Comparison of ENCODE assay signal across 8 mouse cellular contexts in the genomic region with DNA sequence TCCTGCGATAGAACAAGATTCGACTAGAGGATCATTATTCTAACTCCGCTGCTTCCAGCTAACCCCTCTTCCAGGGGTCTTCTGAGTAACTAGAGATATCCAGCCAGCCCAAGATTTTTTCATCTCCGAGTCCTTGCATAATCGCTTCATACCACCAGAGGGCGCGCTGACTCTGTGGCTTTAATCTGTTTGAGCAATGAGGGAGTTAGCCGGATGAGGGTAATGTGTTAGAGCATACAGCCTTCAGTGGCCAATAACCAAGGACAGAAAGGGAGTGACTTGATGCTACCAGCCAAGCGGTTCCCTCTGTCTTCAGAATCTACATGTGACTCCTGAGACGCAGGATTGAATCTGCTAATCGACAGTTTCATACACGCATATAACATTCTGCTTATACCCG. TPM values are rescaled to one million over a fixed set of nuclear protein-coding genes. Genes with fewer than 3 reads are reported as not detected.
DNase-seq lines count a peak whose midpoint lies in the region; ATAC-seq lines count a peak whose summit lies in the region.

No protein-coding gene starts in this region.

- 14% methylated on average over 13 of the region's 13 CpGs for WGBS in forebrain, embryonic 15.5 days
- 20% methylated on average over 13 of the region's 13 CpGs for WGBS in hindbrain, embryonic 11.5 days

- no peak overlapping the region for H3K27ac ChIP-seq in forebrain, embryonic 15.5 days (replicated peaks)
- H3K27ac ChIP-seq in hindbrain, embryonic 11.5 days (ENCODE audit: low read depth, low read length) = no peak overlapping the region

- H3K9ac ChIP-seq in forebrain, embryonic 15.5 days (replicated peaks) = no peak overlapping the region
- no peak overlapping the region for H3K9ac ChIP-seq in hindbrain, embryonic 11.5 days (ENCODE audit: low read depth, low read length)

- ATAC-seq in forebrain, embryonic 15.5 days (replicated peaks) = peak; percentile 56
- peak; percentile 71; the same call in 1 of the 2 replicates for ATAC-seq in hindbrain, embryonic 11.5 days (ENCODE audit: low FRiP score)
- peak; percentile 91 for ATAC-seq in megakaryocyte progenitor cell, adult 5-6 weeks (replicated peaks; ENCODE audit: poor library complexity)

- H3K4me3 ChIP-seq in forebrain, embryonic 15.5 days = no peak overlapping the region
- no peak overlapping the region for H3K4me3 ChIP-seq in hindbrain, embryonic 11.5 days (ENCODE audit: low read depth, low read length)

- DNase-seq in MN1 (ENCODE audit: low spot score) = peak; percentile 91
- peak; percentile 70 for DNase-seq in cerebellum, adult 11 months
- DNase-seq in hindbrain, embryonic 11.5 days (ENCODE audit: low spot score) = peak; percentile 93
- peak; percentile 81 to 87 for DNase-seq in layer of hippocampus, postnatal 14 days (ENCODE audit: low spot score in 2 of 2)
- peak; percentile 87 to 89 for DNase-seq in right cerebral cortex, adult 2 months (ENCODE audit: low spot score in 2 of 2)
- peak; percentile 69 to 81 for DNase-seq in urinary bladder, postnatal 4 days (ENCODE audit: low spot score in 2 of 2)

- H3K4me1 ChIP-seq in forebrain, embryonic 15.5 days = peaks cover 30% of the 10 kb centered on the region
- H3K4me1 ChIP-seq in hindbrain, embryonic 11.5 days (replicated peaks; ENCODE audit: control insufficient read depth, insufficient read depth, low read length) = peaks cover 11% of the 10 kb centered on the region

- H3K36me3 ChIP-seq in forebrain, embryonic 15.5 days = no peaks in the 10 kb centered on the region
- H3K36me3 ChIP-seq in hindbrain, embryonic 11.5 days (ENCODE audit: control insufficient read depth, insufficient read depth, low read length) = no peaks in the 10 kb centered on the region

- no peaks in the 10 kb centered on the region for H3K9me3 ChIP-seq in forebrain, embryonic 15.5 days
- no peaks in the 10 kb centered on the region for H3K9me3 ChIP-seq in hindbrain, embryonic 11.5 days (ENCODE audit: control insufficient read depth, low read length)

- no peak overlapping the region for H3K4me2 ChIP-seq in forebrain, embryonic 15.5 days (replicated peaks)
- no peak overlapping the region for H3K4me2 ChIP-seq in hindbrain, embryonic 11.5 days (replicated peaks; ENCODE audit: low read depth, low read length)

- peaks cover 40% of the 10 kb centered on the region for H3K27me3 ChIP-seq in forebrain, embryonic 15.5 days
- H3K27me3 ChIP-seq in hindbrain, embryonic 11.5 days (ENCODE audit: control insufficient read depth, insufficient read depth, low read length) = peaks cover 31% of the 10 kb centered on the region

RNA-seq across cellular contexts. Expression of gene Esrp2, which starts 4.0 kb away (rescaled TPM):
- polyA plus RNA-seq in forebrain, embryonic 15.5 days (2015; fragmentation: Nextera tagmentation; extraction: Ambion mirVana) = 0.06 and 0.23 TPM in 2 replicates
- 1.5 and 2.1 TPM in 2 replicates for polyA plus RNA-seq in hindbrain, embryonic 11.5 days (2014; fragmentation: Nextera tagmentation; extraction: Ambion mirVana)
- total RNA-seq in layer of hippocampus, postnatal 14 days (2021) = not detected
- not detected in 2 replicates for total RNA-seq in megakaryocyte progenitor cell, adult 5-6 weeks (2015)
- not detected in 2 replicates for total RNA-seq in megakaryocyte progenitor cell, adult 5-6 weeks (2017)

RNA-seq across cellular contexts. Expression of gene Pla2g15, which starts 9.4 kb away (rescaled TPM):
- 16.6 and 20.1 TPM in 2 replicates for polyA plus RNA-seq in forebrain, embryonic 15.5 days (2015; fragmentation: Nextera tagmentation; extraction: Ambion mirVana)
- polyA plus RNA-seq in hindbrain, embryonic 11.5 days (2014; fragmentation: Nextera tagmentation; extraction: Ambion mirVana) = 4.4 and 5.2 TPM in 2 replicates
- total RNA-seq in layer of hippocampus, postnatal 14 days (2021) = 10 to 100 TPM; 18.5 to 19.4 TPM
- 18.6 and 20.1 TPM in 2 replicates for total RNA-seq in megakaryocyte progenitor cell, adult 5-6 weeks (2015)
- 16.0 and 18.8 TPM in 2 replicates for total RNA-seq in megakaryocyte progenitor cell, adult 5-6 weeks (2017)

RNA-seq across cellular contexts. Expression of gene Slc7a6, which starts 27.9 kb away (rescaled TPM):
- polyA plus RNA-seq in forebrain, embryonic 15.5 days (2015; fragmentation: Nextera tagmentation; extraction: Ambion mirVana) = 62.2 and 69.2 TPM in 2 replicates
- 84.4 and 88.9 TPM in 2 replicates for polyA plus RNA-seq in hindbrain, embryonic 11.5 days (2014; fragmentation: Nextera tagmentation; extraction: Ambion mirVana)
- 10 to 100 TPM; 25.7 to 26.3 TPM for total RNA-seq in layer of hippocampus, postnatal 14 days (2021)
- total RNA-seq in megakaryocyte progenitor cell, adult 5-6 weeks (2015) = 25.3 and 32.8 TPM in 2 replicates
- total RNA-seq in megakaryocyte progenitor cell, adult 5-6 weeks (2017) = 20.8 and 27.6 TPM in 2 replicates
